Mouse (Mus musculus): ENCODE results near the gene Arl9. TPM values are rescaled to one million over a fixed set of nuclear protein-coding genes. Genes with fewer than 3 reads are reported as not detected.
"Not testable (repeated sequence)": the region's sequence is repeated elsewhere in the genome, so short reads cannot be mapped to it uniquely, and the experiment has no call there.

The Arl9 gene
- total RNA-seq, 1 experiment: not detected

DNA sequence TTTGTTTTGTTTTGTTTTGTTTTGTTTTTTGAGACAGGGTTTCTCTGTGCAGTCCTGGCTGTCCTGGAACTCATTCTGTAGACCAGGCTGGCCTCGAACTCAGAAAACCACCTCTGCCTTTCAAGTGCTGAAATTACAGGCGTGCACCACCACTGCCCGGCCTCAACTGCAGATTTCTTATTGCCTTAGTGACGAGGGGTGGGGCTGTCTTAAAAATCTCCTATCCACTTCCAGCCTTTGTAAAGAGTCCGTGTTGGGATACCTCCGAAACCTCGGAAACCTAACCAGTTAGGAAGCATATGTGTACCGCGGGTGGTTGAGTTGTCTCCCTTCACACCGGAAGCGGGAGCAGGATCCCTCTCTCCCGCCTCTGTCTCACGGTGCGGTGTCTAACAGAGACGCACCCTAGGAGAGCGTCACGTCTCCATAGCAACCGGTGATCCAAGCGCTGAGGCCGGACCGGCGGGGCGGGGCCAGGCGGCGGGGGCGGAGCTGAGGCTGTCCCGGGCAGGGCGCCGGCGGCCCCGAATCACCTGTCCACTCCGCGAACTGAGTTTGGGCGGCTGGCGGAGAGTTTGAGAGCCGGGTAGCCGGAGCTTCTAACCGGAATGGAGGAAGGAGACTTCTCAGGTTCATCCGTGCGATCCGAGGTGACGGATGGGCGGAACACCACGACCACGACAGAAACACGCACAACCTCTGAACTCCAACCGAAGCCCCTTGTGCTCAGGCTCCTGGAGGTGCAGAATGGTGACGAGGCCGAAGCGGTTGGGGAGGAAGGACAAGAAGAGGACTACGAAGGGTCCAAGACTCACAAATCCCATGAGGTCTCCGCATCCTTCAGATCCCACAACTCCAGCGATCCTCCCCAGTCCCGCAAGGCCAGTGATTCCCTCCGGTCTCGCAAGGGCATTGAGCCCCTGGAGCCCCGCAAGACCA, 12.0 kb downstream of the Arl9 start, which contains the start of gene Thegl:
Gene Thegl (plus strand): TSS at position 480 of the 939 bp plus-strand sequence.
- Histone ChIP-seq H3K4me1 (ENCODE audit: control insufficient read depth in 2 of 2, insufficient read depth in 2 of 2, low read length in 2 of 2, poor library complexity in 1 of 2) (no peaks in the 10 kb centered on the region), H3K36me3 (ENCODE audit: control insufficient read depth, insufficient read depth, low read length, poor library complexity, severe bottlenecking) (no peaks in the 10 kb centered on the region), H3K27ac (ENCODE audit: insufficient read depth, low read depth, low read length, poor library complexity, severe bottlenecking) (no peak within 1 kb of the TSS), H3K4me3 (ENCODE audit: insufficient read depth in 1 of 2, low read depth in 1 of 2, low read length in 2 of 2, poor library complexity in 1 of 2, severe bottlenecking in 1 of 2) (peak within 1 kb of the TSS; percentile 55 to 69), H3K9me3 (ENCODE audit: control insufficient read depth, insufficient read depth, low read depth, low read length) (peaks cover 8% of the 10 kb centered on the region), H3K9ac (ENCODE audit: insufficient read depth, low read depth, low read length, poor library complexity, severe bottlenecking) (peak within 1 kb of the TSS; percentile 29)
- in situ Hi-C loops (cut with MboI; ENCODE audit: low sequenced_read_pairs in 2 of 2, unreplicated experiment in 2 of 2): no loop called here
- peak; percentile 86 for DNase-seq (ENCODE audit: low read depth, low spot score)
- TF ChIP-seq HCFC1 (IDR thresholded peaks at IDR 0.05; ENCODE audit: borderline replicate concordance, insufficient read depth, low read length) (0 out of 2 replicates have a peak, but pooled peaks have one; percentile 5), ZC3H11A (IDR thresholded peaks at IDR 0.05; ENCODE audit: borderline replicate concordance, low read depth, low read length) (no peak), CHD2 (IDR thresholded peaks at IDR 0.05; ENCODE audit: low read depth, low read length) (no peak), MAFK (IDR thresholded peaks at IDR 0.05; ENCODE audit: insufficient read depth, low read depth, low read length) (no peak)

DNA sequence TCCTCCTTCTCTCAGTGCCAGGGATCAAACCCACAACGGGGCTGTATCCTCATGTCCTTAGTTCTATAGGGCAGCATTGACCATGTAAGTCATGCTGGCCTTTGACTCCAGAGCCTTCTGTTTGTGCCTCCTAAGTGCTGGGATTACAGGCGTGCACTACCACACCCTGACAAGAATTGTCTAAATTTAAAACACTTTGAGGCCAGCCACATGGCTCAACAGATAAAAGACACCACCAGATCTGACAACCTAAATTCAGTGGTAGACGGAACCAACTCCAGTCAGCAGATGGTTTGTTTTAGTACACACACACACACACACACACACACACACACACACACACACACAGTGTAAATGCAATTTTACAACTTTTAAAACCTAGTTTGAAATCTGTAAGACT, 24.2 kb downstream of the Arl9 start:
- in situ Hi-C loops (cut with MboI; ENCODE audit: low sequenced_read_pairs in 2 of 2, unreplicated experiment in 2 of 2): no loop called here
- Histone ChIP-seq H3K9me3 (ENCODE audit: control insufficient read depth, insufficient read depth, low read depth, low read length) (peaks cover 9% of the 10 kb centered on the region), H3K27ac (ENCODE audit: insufficient read depth, low read depth, low read length, poor library complexity, severe bottlenecking) (no peak overlapping the region), H3K4me1 (ENCODE audit: control insufficient read depth in 2 of 2, insufficient read depth in 2 of 2, low read length in 2 of 2, poor library complexity in 1 of 2) (no peaks in the 10 kb centered on the region), H3K9ac (ENCODE audit: insufficient read depth, low read depth, low read length, poor library complexity, severe bottlenecking) (no peak overlapping the region), H3K36me3 (ENCODE audit: control insufficient read depth, insufficient read depth, low read length, poor library complexity, severe bottlenecking) (peaks cover 2% of the 10 kb centered on the region; the same call in 1 of the 2 replicates), H3K4me3 (ENCODE audit: insufficient read depth in 1 of 2, low read depth in 1 of 2, low read length in 2 of 2, poor library complexity in 1 of 2, severe bottlenecking in 1 of 2) (no peak overlapping the region)
- DNase-seq (ENCODE audit: low read depth, low spot score): no peak
- TF ChIP-seq MAFK (IDR thresholded peaks at IDR 0.05; ENCODE audit: insufficient read depth, low read depth, low read length) (no peak), HCFC1 (IDR thresholded peaks at IDR 0.05; ENCODE audit: borderline replicate concordance, insufficient read depth, low read length) (no peak), ZNF384 (IDR thresholded peaks at IDR 0.05; ENCODE audit: low read depth, low read length) (no peak), CHD2 (IDR thresholded peaks at IDR 0.05; ENCODE audit: low read depth, low read length) (no peak), ZC3H11A (IDR thresholded peaks at IDR 0.05; ENCODE audit: borderline replicate concordance, low read depth, low read length) (no peak)

DNA sequence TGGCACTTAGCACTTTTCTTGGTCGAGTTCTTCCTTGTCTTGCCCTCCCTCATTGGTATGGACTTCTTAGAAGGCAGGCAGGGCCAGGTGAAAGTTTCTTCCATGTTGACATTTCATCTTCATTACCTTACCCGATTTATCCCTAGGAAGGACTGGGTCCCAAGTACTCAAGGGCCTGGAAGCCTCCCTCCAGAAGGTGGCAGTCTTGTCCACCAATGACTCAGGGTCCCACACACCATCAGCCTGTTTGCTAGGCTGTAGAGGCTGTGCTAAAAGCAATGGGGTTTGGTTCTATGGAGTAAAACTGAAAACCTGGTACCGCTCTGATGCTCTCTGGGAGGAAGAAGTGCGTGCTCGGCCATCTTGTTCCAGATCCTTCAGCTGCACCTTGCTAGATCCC, 25.9 kb downstream of the Arl9 start:
- H3K36me3 ChIP-seq (ENCODE audit: control insufficient read depth, insufficient read depth, low read length, poor library complexity, severe bottlenecking): no peaks in the 10 kb centered on the region
- no peak overlapping the region for H3K27ac ChIP-seq (ENCODE audit: insufficient read depth, low read depth, low read length, poor library complexity, severe bottlenecking)
- DNase-seq (ENCODE audit: low read depth, low spot score): peak; percentile 43
- TF ChIP-seq ZNF384 (IDR thresholded peaks at IDR 0.05; ENCODE audit: low read depth, low read length) (no peak), ZC3H11A (IDR thresholded peaks at IDR 0.05; ENCODE audit: borderline replicate concordance, low read depth, low read length) (peak; percentile 48; the same call in 1 of the 2 replicates), HCFC1 (IDR thresholded peaks at IDR 0.05; ENCODE audit: borderline replicate concordance, insufficient read depth, low read length) (no peak), CHD2 (IDR thresholded peaks at IDR 0.05; ENCODE audit: low read depth, low read length) (no peak), MAFK (IDR thresholded peaks at IDR 0.05; ENCODE audit: insufficient read depth, low read depth, low read length) (no peak)
- no peak overlapping the region for H3K9ac ChIP-seq (ENCODE audit: insufficient read depth, low read depth, low read length, poor library complexity, severe bottlenecking)
- H3K9me3 ChIP-seq (ENCODE audit: control insufficient read depth, insufficient read depth, low read depth, low read length): no peaks in the 10 kb centered on the region
- no peaks in the 10 kb centered on the region for H3K4me1 ChIP-seq (ENCODE audit: control insufficient read depth in 2 of 2, insufficient read depth in 2 of 2, low read length in 2 of 2, poor library complexity in 1 of 2)
- in situ Hi-C loops (cut with MboI; ENCODE audit: low sequenced_read_pairs in 2 of 2, unreplicated experiment in 2 of 2): no loop called here
- H3K4me3 ChIP-seq (ENCODE audit: insufficient read depth in 1 of 2, low read depth in 1 of 2, low read length in 2 of 2, poor library complexity in 1 of 2, severe bottlenecking in 1 of 2): no peak overlapping the region

DNA sequence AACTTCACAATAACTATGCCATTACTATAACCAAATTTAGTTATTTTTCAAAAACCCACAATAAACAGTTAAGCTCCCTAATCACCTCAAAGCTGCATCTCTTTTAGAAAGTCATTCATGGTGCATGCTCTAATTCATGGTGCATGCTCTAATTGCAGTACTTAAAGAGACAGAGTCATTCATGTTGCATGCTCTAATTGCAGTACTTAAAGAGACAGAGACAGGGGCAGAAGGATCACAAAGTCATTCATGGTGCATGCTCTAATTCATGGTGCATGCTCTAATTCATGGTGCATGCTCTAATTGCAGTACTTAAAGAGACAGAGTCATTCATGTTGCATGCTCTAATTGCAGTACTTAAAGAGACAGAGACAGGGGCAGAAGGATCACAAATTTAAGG, 31.2 kb downstream of the Arl9 start:
- DNase-seq (ENCODE audit: low read depth, low spot score); H3K36me3 ChIP-seq (ENCODE audit: control insufficient read depth, insufficient read depth, low read length, poor library complexity, severe bottlenecking); in situ Hi-C loops (cut with MboI; ENCODE audit: low sequenced_read_pairs in 2 of 2, unreplicated experiment in 2 of 2); H3K27ac ChIP-seq (ENCODE audit: insufficient read depth, low read depth, low read length, poor library complexity, severe bottlenecking); H3K4me1 ChIP-seq (ENCODE audit: control insufficient read depth in 2 of 2, insufficient read depth in 2 of 2, low read length in 2 of 2, poor library complexity in 1 of 2); H3K4me3 ChIP-seq (ENCODE audit: insufficient read depth in 1 of 2, low read depth in 1 of 2, low read length in 2 of 2, poor library complexity in 1 of 2, severe bottlenecking in 1 of 2); H3K9ac ChIP-seq (ENCODE audit: insufficient read depth, low read depth, low read length, poor library complexity, severe bottlenecking); H3K9me3 ChIP-seq (ENCODE audit: control insufficient read depth, insufficient read depth, low read depth, low read length): not testable (repeated sequence)
